Mouse (Mus musculus) kidney, adult 8-10 months (tissue): Measurements from ENCODE around the gene Map3k5.

ENCODE experiments used
- DNase-seq, 2 experiments: peaks; one replicate each; pipeline ENCODE4 v3.0.0; 2022

Map3k5 gene

DNA sequence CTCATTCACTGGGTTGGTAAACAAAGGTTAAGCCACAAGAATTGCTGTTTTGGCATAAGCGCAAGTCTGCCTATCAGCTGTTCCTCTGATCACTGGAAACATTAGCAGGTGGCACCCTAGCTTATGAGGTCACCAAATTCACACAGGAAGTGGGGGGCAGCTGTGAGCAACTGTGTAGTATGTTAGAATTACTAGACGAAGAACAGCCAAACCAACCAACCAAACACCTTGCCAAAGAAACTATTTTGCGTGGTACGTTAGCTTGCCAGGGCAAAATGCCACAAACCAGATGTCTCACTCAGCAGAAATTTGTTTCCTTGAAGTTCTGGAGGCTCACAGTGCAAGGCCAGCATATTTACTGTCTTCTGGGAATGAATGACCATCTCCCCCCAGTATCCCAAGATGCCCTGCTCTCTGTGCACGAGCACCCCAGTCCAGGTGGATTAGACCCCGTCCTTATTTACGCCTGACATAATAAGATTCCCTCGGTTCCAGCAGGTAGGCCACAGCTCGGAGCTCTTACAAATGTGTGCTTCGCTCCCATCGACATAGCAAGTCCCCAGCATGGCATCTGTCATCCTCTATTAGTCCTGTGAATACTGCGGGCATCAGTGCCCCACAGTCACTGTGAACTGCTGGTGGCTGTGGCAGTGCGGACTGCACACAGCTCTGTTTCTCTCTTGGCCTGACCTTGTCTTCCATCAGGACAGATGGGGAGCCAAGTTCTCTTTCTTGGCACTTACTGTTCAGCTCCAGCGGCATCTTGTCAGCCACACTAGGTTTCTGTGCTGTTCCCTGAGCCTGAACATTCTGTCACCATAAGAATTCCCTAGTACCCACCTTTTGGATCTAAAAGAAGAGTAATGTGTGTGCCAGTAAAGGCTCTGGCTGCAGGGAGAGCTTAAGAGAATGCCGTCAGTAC is 185.5 kb downstream of the Map3k5 start:
- DNase-seq = peak; percentile 26 to 28

DNA sequence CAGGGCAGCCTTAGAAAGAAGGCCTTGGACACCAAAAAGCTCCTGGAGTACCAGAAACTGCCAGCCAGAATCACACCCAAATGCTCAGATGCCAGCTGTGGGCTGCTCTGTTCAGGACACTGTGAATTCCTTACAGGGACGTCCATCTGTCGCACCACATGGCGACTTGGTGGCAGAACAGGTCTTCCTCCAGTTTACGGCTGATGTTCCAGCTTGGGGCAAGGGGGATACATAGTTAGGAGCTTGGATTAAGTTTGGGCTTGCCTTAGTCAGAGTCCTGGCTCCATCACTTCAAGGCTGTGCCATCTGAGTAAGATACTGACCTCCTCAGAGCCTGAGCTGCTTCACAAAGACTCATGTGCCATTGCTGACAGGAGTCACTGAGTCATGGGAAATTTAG is 187.7 kb downstream of the Map3k5 start:
- no peak for DNase-seq

DNA sequence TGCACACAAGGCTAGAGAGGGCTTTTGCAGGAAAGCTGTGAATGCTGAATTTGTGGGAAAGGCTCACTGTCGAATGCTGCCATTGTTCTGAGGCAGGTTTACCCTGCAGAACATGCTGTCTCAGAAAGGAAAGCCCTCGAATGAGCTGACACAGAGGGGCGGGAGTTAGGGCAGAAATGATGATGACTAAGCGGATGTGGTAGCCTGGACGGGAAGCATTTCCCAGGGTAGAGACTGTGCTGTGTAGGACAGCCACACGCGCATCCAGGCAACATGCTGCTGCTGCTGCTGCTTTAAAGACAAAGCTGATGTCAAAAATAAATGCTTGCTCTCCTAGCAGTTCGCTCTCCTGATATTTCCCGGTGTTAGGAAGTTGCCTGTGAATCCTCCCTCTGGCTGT is 189.1 kb downstream of the Map3k5 start:
- DNase-seq = peak in 1 of 2 experiments; percentile 32

DNA sequence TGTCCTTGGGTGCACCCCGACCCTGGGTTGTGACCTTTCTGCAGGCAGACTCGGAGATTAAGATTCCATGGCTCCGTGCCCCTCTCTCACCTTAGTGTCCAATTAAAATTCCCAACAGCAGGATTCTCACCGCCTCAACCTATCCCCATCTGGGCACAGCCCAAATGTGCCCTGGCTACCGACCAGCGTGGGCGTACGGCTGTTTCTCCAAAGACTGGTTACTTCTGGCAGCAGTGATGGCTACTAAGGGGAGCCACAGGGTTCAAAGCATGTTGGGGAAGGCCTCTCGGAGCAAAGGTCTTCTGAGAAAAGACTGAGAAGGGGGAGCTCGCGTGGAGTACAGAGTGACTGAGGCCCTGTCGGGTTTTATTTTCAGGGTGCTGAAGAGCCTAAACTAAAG is 190.3 kb downstream of the Map3k5 start:
- DNase-seq = peak in 1 of 2 experiments; percentile 32

DNA sequence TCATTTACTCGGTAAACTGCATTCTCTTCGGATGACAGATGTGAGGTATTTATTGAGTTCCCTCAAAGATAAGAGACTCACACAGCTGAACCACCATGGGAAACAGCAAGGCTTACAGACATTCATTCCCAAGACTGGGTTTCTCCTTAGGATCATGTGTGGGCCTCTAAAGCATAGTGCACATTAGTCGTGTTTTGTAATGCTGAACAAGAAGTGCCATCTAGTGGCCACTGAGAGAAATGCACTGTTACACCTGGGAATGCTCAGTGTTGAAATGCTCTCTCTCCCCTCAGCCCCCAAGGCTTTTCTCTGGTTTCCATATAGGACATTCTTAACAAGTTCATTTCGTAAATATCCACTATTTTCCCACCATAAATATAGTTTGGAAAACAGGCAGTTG is 191.0 kb downstream of the Map3k5 start:
- DNase-seq = peak in 1 of 2 experiments; percentile 61

DNA sequence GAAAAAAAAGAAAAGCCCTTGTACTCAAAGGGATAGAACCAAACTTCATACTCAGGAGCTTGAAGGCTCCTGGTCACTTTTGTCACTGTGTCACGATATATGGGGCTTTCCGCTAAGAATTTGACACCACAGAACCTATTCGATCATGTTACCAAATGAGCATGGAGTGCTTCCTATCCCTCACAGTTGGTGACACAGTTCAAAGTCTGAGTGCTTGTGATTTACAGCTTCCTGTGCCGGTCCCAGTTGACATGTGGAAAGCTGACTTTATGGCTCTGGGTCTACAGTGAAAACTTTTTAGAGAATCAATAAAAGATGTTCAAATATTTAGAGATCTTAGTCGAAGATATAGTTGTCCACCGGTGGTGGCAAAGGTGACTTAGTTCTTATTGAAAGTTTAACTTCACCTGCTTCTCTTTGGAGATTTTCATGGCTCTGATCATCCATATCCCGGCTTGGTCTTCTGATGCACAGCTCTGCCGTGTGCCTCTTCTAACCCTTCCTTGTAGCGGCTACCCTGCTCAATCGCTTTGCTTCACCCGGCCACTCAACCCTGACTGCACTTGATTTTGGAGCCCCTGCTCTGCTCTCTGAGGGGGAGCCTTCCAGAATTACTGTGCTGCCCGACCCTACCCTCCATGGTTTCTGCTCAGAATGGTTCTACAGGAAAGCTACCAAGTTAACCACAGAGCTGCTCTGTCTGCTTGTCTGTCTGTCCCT is 198.8 kb downstream of the Map3k5 start:
- no peak for DNase-seq

DNA sequence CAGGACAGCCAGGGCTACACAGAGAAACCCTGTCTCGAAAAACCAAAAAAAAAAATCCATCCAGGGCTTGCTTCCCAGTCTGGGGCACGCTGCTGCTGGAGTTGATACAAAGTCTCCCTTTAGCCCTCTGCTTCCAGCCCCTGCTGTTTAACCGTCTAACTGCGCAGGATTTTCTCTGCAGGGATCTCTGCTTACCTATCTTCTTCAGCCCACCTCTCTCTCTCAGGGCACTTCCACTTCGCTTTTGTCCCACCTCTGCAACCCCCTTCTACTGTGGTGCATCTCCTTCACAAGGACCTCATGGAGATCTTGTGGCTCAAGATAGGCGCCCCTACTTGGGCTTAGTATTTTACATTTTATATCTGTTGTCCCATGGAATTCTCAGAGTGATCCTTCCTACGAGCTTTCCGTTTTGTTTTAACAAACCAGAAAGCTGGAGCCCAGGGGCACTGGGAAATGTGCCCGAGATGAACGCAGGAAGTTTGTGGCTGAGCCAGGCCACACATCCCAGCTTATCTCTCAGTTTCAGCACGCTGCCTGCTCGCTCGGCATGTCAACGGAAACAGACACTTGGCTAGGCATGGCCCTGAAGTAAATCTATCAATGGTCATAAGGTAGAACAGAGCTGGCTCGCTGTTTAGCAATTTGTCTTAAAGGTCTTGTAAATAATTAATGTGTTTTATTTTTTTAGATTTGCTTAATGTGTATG is 201.2 kb downstream of the Map3k5 start:
- DNase-seq = no peak

DNA sequence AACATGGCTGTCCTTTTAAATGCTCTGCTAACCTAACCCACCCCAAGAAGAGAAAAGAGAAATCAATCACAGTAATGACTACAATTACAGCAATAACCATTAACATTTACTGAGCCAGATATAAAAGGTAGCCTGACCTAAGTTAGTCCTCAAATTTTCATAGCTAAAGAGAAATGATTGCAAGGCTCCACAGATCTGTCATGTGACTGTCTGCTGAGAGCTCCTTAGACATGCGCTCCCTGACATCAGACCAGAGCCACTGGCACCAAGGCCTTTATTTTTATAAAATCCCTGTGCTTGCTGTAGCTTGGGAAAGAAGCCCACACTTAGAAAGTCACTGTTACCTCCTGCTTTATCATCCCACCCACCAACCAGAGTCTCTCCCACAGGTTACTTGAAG is 202.2 kb downstream of the Map3k5 start:
- no peak for DNase-seq

DNA sequence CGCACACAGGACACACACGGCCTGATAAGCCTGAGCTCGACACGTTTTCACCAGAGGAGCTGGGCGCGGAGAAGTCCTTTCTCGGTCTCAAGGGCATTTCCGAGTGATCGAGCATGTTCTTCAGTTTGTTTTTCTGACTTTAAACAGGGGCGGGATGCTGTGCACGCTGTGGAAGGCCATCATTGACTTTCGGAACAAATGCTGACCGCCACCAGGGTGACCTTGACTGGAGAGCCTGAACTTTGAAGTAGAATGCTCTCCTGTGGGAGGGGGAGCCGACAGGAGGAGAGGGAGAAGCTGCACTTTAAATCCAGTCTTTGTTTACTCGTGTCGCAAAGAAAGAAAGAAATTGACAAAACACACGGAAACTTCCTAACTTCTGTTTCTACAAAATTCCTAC is 207.1 kb downstream of the Map3k5 start:
- no peak for DNase-seq

DNA sequence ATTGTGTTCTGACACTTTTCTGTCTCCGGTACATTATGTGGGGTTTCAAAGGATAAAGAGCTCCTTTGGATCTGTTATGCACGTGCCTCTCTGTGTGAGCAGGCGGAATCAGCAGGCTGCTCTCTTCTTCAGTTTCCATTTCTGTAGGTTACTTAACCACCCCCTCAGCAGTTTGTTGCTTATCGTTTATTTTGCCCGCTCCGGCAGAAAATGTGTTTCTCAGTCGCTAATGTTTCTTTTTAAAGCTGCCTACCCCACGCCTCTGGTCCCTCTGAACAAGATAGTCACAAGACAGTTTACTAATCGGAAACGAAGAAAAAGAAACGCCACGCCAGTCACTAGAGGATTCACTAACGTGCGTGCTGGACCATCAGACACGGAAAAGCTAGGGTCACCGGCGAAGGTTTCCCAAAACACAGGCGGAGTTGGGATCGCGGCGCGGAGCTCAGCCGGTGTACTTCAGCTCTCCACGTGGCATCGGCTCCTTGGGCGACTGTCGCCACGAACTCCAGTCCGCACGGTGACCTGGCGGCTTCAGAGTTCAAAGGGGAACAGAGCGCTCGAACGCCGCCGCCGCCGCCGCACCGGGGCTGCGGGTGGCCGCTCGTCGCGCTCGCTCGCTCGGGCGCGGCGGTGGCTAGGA is 214.0 kb downstream of the Map3k5 start, which contains the start of gene Map7:
Map7 (plus strand) TSS at position 342 of the 643 bp plus-strand sequence.
- no peak for DNase-seq

DNA sequence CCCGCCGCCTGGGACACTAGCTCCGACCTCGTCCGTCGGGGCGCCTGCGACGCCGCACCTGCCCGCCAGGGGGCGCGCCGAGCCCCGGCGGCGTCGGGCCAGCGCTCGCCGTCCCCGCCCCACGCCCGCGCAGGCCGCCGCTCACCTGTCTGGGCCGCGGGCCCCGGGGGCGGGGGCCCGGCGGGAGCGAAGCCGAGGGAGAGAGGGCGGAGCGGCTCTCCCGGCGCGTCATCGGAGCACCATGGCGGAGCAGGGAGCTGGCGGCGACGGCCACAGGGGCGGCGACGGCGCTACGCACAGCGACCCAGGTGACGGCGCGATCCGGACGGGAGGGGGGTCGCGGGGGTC is 214.5 kb downstream of the Map3k5 start:
- peak; percentile 79 for DNase-seq

DNA sequence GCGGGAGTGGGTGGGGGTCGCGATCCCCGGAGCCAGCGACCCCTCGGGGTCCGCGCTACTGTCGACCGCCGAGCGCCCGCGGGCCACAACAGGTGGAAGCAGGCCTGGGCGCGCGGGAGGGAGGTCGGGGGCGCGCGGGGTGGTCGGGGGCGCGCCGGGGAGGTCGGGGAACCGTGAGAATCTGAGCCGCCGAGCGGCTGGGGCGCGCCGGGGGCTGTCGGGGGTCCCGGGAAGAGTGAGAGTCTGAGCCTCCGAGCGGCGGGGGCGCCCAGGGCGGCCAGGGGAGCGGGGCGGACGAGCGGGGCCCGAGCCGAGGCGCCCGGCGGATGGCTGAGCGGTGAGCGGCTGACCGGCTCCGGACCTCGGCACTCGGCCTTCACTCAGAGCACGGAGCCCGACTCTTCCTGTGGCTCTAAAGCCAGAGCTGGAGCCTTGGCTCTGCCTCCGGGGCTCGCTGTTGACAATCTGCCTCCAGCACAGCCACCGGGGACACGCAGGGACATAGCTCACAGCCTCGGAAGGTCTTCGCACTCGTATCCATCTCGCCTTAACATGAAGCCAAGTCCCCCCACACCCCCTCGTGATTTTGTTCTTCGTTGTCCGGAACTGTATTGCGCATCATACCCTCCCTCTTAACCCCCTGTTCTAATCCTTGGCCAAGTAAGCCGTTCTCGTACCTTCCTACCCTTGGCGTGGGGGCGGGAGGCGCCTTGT is 215.0 kb downstream of the Map3k5 start:
- DNase-seq = peak in 1 of 2 experiments; percentile 36

DNA sequence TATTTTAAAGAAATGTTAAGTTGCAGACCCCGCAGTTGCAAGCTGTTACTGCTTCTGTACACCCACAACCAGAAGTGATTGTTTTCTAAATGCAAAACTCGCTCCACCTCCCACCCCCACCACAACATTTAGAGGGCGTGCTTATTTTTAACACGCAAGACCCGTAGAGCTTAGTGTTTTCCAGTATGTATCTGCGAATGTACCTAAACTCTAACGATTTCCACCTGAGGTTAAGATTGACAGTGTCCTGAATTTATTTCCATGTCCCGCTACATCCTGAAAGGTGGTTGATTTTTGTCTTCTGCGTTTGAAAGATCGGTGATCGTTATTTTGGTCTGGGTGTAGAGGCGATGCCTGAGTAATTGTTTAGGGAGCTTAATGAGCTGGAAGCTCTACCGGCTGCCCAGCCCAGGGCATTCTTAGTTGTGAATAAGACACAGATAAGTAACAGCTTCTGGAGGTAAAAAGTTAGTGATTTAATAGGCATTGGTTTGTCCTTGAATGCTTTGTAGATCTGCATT is 215.6 kb downstream of the Map3k5 start:
- no peak for DNase-seq

DNA sequence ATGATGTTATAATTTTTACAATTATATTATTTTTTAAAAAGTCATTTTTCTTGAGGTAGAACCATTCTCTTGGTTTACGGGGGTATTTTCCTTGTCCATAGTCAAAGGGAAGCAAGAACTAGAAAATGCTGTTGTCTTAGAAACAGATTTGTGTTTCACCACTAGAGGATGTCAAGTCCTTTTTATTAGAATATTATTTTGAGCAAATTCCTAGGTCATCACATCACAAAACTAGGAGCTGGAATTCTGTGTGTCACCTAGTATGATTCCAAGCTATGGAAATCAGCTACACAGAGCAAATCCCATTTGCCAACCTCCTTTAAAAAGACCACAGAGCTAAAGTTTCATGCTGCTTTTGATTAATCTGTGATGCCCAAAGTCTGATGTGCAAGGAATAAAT is 217.9 kb downstream of the Map3k5 start:
- DNase-seq = no peak

DNA sequence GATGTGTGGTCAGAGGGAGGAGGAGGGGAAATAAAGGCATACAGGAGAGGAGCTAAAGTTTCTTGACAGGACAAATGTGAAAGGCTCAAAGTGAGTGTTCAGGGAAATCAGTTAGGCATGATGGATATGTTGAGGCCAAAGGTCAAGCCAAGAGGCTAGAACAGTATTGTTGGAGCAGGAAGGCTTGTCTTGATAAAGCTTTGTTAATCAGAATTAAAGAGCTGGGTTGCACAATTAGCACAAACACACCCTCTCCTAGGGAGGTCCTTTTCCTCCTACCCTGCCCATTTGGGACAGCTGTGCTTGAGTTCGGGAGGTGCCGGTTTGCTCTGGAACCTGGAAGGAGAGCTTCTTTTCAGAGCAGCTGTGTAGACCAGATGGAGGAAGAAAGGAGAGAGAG is 219.2 kb downstream of the Map3k5 start:
- DNase-seq = no peak

DNA sequence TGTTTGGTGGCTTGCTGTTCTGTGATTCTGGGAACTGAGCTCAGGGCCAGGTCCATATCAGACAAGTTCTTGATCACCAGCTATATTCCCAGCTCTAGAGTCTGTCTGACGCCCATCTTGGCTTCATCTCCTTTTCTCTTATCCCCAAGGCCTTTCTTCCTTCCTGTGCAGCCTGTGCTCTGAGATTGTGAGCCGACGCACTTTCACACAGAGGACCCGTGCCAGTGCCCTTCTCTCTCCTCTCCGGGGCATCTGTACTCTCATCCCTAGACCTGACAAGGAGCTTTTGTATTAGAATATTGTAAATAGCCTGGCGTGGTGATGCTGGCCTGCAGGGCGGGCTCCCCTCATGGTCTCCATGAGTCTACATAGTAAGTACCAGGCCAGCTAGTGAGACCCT is 221.1 kb downstream of the Map3k5 start:
- no peak for DNase-seq

DNA sequence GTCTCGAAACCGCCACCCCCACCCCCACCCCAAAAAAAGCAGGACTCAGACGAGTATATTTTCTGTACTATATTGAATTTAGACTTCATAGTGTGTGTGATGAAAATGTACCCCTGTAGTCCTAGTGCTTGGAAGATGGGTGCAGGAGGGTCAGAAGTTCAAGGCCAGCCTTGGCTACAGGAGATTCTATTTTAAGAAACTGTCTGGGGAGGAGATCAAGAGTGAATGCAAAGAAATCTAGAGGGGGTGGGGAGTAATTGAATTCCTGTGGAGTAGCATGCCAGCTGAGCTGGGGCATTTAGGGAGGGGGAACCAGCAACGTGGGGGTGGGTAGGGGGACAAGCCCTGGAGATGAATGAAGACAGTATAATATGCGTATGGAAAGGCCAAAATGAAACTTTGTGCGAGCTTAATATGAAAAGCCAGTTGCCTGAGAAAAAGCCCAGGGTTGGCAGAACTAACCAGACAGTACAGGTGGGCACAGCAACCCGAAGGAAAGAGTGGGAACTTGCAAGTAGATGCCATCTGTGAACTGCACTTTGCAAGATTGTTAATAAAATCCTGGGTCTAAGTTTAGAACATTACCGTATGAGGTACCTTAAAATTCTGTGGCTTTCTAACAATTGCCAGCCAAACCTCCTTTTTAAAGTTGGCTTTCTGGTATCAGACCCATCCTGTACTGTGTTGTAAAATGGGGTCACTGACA is 222.9 kb downstream of the Map3k5 start:
- no peak for DNase-seq

DNA sequence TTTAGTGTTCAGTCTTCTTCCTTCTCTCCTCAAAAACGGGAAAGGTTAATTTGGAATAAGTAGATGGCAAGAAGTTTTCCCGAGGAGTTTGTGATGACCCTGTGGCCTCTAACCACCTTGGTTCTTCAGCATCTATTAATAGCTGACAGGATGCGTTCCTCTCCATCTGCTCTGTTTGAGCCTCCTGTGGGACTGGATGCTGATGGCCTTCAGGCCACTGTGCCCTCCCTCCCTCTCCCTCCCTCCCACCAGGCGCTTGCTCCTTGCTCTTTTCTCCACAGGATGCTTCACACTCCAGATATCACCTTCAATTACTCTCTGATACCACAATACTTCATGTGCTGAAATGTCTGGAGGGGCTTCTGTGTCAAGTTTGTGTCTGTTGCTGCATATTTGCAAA is 224.5 kb downstream of the Map3k5 start:
- DNase-seq = no peak

DNA sequence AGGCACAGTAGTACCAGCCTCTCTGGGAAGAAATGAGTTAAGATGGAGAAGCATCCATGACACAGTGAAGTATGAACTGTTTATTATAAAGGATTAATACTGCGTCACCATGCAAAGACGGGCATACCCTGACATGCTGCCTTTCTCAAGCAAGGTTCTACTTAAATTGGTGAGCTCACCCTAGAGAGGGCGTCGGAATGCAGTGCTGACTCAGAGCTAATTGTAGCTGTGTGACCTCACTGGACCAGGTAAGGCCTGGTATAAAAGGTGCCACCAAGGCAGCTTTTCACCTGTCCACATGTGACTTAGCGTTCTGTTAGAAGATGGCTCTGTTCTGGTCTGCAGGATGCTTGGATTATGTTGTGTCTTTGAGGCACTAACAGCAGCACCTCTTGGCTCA is 225.0 kb downstream of the Map3k5 start:
- no peak for DNase-seq

DNA sequence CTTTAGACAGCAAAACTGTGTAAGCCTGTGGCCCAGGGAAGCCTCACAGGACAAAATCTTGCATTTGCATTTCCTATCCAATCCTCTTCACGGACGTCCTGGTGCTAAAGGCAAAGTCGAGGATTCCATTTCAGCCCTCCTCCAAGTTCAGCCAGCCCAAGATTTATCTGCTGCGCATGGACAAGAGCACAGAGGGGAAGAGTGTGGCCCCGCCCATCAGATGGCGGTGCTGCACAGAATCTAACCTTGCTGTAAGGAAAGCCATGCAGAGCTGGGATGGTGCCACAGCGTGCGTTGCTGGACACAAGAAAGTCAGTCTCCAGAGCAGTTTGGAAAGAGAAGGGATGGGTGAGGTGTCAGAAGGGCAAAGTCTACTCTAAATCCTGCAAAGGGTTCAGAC is 226.6 kb downstream of the Map3k5 start:
- DNase-seq = peak; percentile 55 to 64

DNA sequence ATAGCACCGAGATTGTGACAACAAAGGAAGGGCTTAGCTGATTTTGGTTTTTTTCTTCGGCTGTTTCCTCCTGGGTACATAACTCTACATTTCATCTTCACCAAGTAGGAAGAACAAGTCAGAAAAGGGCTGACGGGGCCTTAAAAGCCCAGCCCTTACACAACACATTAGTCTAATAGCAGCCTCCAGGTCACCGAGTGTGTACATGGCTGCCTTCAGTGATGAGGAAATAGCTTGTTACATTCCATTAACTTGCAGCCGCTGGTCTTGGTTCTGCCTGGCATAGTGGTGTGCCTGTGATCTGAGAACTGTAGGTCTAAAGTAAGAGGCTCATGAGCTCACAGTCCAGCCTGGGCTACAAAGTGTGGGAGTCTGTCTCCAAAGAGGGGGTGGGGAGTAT is 230.5 kb downstream of the Map3k5 start:
- no peak for DNase-seq
